Mouse (Mus musculus) midbrain, embryonic 15.5 days (tissue): ENCODE data around the gene Rfx4. TPM values are rescaled to one million over a fixed set of nuclear protein-coding genes. Genes with fewer than 3 reads are reported as not detected.

Experiments used
- ATAC-seq: fragments of 200-750 bp; cut with Nextera tagmentation; replicated peaks from 2 replicates; pipeline ENCODE4 v1.8.0; 2017; ENCODE audit warnings: moderate TSS enrichment
- H3K27ac ChIP-seq: fragments of 300-500 bp; sonication (generic); 2 replicates; pipeline ENCODE4 v1.5.1; 2015; ENCODE audit warnings: mild to moderate bottlenecking, inconsistent platforms
- H3K27me3 ChIP-seq: fragments of 300-500 bp; sonication (generic); replicated peaks from 2 replicates; pipeline ENCODE4 v1.6.1; 2015; ENCODE audit warnings: inconsistent platforms
- H3K36me3 ChIP-seq: fragments of 300-500 bp; sonication (generic); replicated peaks from 2 replicates; pipeline ENCODE4 v1.6.1; 2015; ENCODE audit warnings: inconsistent platforms
- H3K4me1 ChIP-seq: fragments of 300-500 bp; sonication (generic); 2 replicates; pipeline ENCODE4 v1.6.1; 2015; ENCODE audit warnings: inconsistent platforms
- H3K4me2 ChIP-seq: fragments of 300-500 bp; sonication (generic); 2 replicates; pipeline ENCODE4 v1.6.1; 2015; ENCODE audit warnings: inconsistent platforms, mild to moderate bottlenecking, moderate library complexity
- H3K4me3 ChIP-seq: fragments of 300-500 bp; sonication (generic); 2 replicates; pipeline ENCODE4 v1.5.1; 2015; ENCODE audit warnings: mild to moderate bottlenecking, inconsistent platforms
- H3K9ac ChIP-seq: fragments of 300-500 bp; sonication (generic); 2 replicates; pipeline ENCODE4 v1.6.1; 2015; ENCODE audit warnings: mild to moderate bottlenecking, inconsistent platforms
- H3K9me3 ChIP-seq: fragments of 300-500 bp; sonication (generic); 2 replicates; pipeline ENCODE4 v1.6.1; 2016; ENCODE audit warnings: inconsistent platforms
- WGBS: fragments of 180-500 bp; shearing (Covaris S2); methylation state at CpG from one replicate; pipeline ENCODE4 v1.1.7; 2015; ENCODE audit warnings: mixed read lengths; 5-methylcytosine and 5-hydroxymethylcytosine counted together
- polyA plus RNA-seq: library from polyadenylated mRNA; unstranded; fragments of >200 nt; fragmentation: Nextera tagmentation; extraction: Ambion mirVana; gene quantifications from 2 replicates; pipeline ENCODE4 v1.2.1, GENCODE M21; 2015

Gene Rfx4
- polyA plus RNA-seq, result 16.1 and 17.2 TPM in 2 replicates

GRCm38 (mm10) chr10:84755786-84756203 lies at the start of gene Rfx4:
Rfx4 (plus strand) TSS chr10:84756062.
- peak within 1 kb of the TSS; percentile 48 for H3K4me3 ChIP-seq
- H3K4me2 ChIP-seq, result peak within 1 kb of the TSS; percentile 94
- H3K27me3 ChIP-seq, result peaks cover 57% of the 10 kb centered on the region
- WGBS, result under 1% methylated on average over 24 of the region's 24 CpGs
- H3K36me3 ChIP-seq, result no peaks in the 10 kb centered on the region
- H3K9me3 ChIP-seq, result no peaks in the 10 kb centered on the region
- H3K9ac ChIP-seq, result peak within 1 kb of the TSS; percentile 55
- peak within 1 kb of the TSS; percentile 81 for H3K27ac ChIP-seq
- H3K4me1 ChIP-seq, result peaks cover 67% of the 10 kb centered on the region
- peak; percentile 57 for ATAC-seq

GRCm38 (mm10) chr10:84706543-84706942 lies 49.3 kb upstream of the Rfx4 start:
- H3K36me3 ChIP-seq, result no peaks in the 10 kb centered on the region
- no peaks in the 10 kb centered on the region for H3K9me3 ChIP-seq
- H3K27me3 ChIP-seq, result no peaks in the 10 kb centered on the region
- peaks cover 39% of the 10 kb centered on the region for H3K4me1 ChIP-seq
- no peak overlapping the region for H3K27ac ChIP-seq
- 24% methylated on average over 8 of the region's 8 CpGs for WGBS
- no peak for ATAC-seq
- H3K9ac ChIP-seq, result no peak overlapping the region
- no peak overlapping the region for H3K4me2 ChIP-seq
- no peak overlapping the region for H3K4me3 ChIP-seq

GRCm38 (mm10) chr10:84707226-84707625 lies 48.6 kb upstream of the Rfx4 start:
- H3K27ac ChIP-seq, result 0 out of 2 replicates have a peak overlapping the region, but pooled peaks have one; percentile 0
- no peak overlapping the region for H3K9ac ChIP-seq
- WGBS, result 23% methylated on average over 6 of the region's 6 CpGs

GRCm38 (mm10) chr10:84707752-84708530 lies 47.9 kb upstream of the Rfx4 start:
- Histone ChIP-seq H3K27me3 (no peaks in the 10 kb centered on the region), H3K4me2 (no peak overlapping the region), H3K4me3 (no peak overlapping the region), H3K4me1 (peaks cover 41% of the 10 kb centered on the region), H3K9ac (no peak overlapping the region), H3K9me3 (no peaks in the 10 kb centered on the region), H3K27ac (0 out of 2 replicates have a peak overlapping the region, but pooled peaks have one; percentile 0), H3K36me3 (no peaks in the 10 kb centered on the region)
- 20% methylated on average over 14 of the region's 14 CpGs for WGBS
- ATAC-seq, result no peak

More at GRCm38 (mm10) chr10:84707226-84707625, 48.6 kb upstream of the Rfx4 start:
- H3K9me3 ChIP-seq, result no peaks in the 10 kb centered on the region
- no peaks in the 10 kb centered on the region for H3K36me3 ChIP-seq
- no peak overlapping the region for H3K4me3 ChIP-seq
- H3K27me3 ChIP-seq, result no peaks in the 10 kb centered on the region
- peaks cover 41% of the 10 kb centered on the region for H3K4me1 ChIP-seq
- ATAC-seq, result no peak
- no peak overlapping the region for H3K4me2 ChIP-seq

- WGBS, result 12% methylated on average over 4 of the region's 4 CpGs
- Histone ChIP-seq H3K36me3 (no peaks in the 10 kb centered on the region), H3K4me1 (peaks cover 51% of the 10 kb centered on the region), H3K9ac (no peak overlapping the region), H3K4me3 (no peak overlapping the region), H3K4me2 (no peak overlapping the region), H3K27me3 (0 out of 2 replicates have a peak, but pooled peaks cover 4% of the 10 kb centered on the region), H3K9me3 (no peaks in the 10 kb centered on the region), H3K27ac (0 out of 2 replicates have a peak overlapping the region, but pooled peaks have one; percentile 23)
- ATAC-seq, result no peak
Measured at GRCm38 (mm10) chr10:84710192-84710591, 45.7 kb upstream of the Rfx4 start.

DNA sequence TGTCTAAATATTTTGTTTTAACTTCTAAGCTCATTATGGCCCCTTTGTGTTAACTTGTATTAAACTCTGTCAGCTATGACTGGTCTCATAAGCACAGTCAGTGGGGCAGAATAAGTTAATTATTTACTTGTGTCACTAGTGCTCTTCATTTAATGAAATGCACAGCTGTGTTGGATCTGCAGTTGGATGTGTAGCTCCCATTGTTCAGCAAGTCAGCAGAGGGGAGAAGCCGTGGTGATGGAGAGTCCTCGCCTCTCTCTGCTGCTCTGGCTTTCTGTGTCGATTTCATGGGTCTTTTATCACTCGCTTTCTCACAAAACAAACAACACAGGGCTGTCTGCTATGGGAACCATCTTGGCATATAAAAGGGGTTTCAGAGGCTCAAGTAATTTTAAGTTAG lies 45.0 kb upstream of the Rfx4 start:
- H3K36me3 ChIP-seq, result no peaks in the 10 kb centered on the region

GRCm38 (mm10) chr10:84711479-84711878 lies 44.4 kb upstream of the Rfx4 start:
- Histone ChIP-seq H3K9me3 (no peaks in the 10 kb centered on the region), H3K4me1 (peaks cover 40% of the 10 kb centered on the region), H3K27me3 (0 out of 2 replicates have a peak, but pooled peaks cover 4% of the 10 kb centered on the region), H3K4me2 (no peak overlapping the region), H3K9ac (no peak overlapping the region), H3K36me3 (no peaks in the 10 kb centered on the region), H3K27ac (peak overlapping the region; percentile 57), H3K4me3 (no peak overlapping the region)
- no peak for ATAC-seq
- WGBS, result 35% methylated on average over 8 of the region's 8 CpGs

More for the DNA sequence above, 45.0 kb upstream of the Rfx4 start:
- Histone ChIP-seq H3K27ac (peak overlapping the region; percentile 18; the same call in 1 of the 2 replicates), H3K9ac (no peak overlapping the region), H3K27me3 (0 out of 2 replicates have a peak, but pooled peaks cover 4% of the 10 kb centered on the region), H3K4me3 (no peak overlapping the region), H3K4me1 (peaks cover 46% of the 10 kb centered on the region), H3K9me3 (no peaks in the 10 kb centered on the region), H3K4me2 (no peak overlapping the region)
- ATAC-seq, result peak; percentile 51; the same call in 1 of the 2 replicates
- WGBS, result 15% methylated on average over 4 of the region's 4 CpGs

DNA sequence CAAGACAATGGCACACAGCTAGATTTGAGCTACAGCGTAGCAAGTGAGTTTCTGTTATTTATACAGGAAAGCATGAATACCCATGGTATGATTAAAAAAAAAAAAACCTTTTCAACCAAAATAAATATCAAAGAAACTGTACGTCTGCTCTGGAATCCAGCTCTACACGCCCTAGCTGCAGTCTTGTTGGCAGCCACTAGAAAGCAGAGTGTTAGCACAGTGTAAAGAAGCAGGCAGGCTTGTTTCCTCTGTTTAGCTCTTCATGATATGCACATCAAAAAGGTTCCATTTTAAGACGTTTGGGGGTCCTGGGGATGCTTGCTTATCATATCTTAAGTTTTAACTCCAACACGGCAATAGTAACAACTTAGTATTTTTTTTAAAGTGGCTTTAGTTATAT lies 43.9 kb upstream of the Rfx4 start:
- H3K9ac ChIP-seq, result no peak overlapping the region
- H3K4me1 ChIP-seq, result peaks cover 37% of the 10 kb centered on the region
- no peaks in the 10 kb centered on the region for H3K36me3 ChIP-seq
- WGBS, result 27% methylated on average over 5 of the region's 5 CpGs
- no peak overlapping the region for H3K4me2 ChIP-seq
- H3K27ac ChIP-seq, result peak overlapping the region; percentile 57; the same call in 1 of the 2 replicates
- 0 out of 2 replicates have a peak, but pooled peaks cover 4% of the 10 kb centered on the region for H3K27me3 ChIP-seq
- H3K4me3 ChIP-seq, result no peak overlapping the region
- no peaks in the 10 kb centered on the region for H3K9me3 ChIP-seq
- no peak for ATAC-seq

GRCm38 (mm10) chr10:84712532-84712931 lies 43.3 kb upstream of the Rfx4 start:
- Histone ChIP-seq H3K4me2 (no peak overlapping the region), H3K9ac (no peak overlapping the region), H3K27ac (no peak overlapping the region), H3K4me3 (no peak overlapping the region), H3K27me3 (0 out of 2 replicates have a peak, but pooled peaks cover 4% of the 10 kb centered on the region), H3K9me3 (no peaks in the 10 kb centered on the region), H3K36me3 (no peaks in the 10 kb centered on the region), H3K4me1 (peaks cover 31% of the 10 kb centered on the region)
- WGBS, result 44% methylated on average over 6 of the region's 6 CpGs
- ATAC-seq, result no peak

DNA sequence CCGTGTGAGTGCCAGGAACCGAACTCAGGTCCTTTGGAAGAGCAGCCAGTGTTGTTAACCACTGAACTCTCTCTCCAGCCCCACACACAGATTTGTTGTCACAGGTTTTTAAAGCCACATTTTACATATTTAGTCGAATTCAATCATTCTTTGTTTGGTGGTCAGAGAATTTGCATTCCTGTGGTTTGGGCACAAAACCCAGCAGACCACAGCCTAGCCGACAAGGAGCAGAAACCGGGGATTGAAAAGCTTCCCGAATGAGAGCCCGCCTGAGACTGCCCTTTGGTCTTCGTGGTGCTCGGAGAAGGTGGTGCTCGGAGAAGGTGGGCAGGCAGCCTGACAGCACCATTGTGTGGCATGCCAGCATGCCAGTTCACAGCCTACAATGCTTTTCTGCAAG lies 42.8 kb upstream of the Rfx4 start:
- no peaks in the 10 kb centered on the region for H3K9me3 ChIP-seq
- H3K4me3 ChIP-seq, result no peak overlapping the region
- no peak for ATAC-seq
- no peaks in the 10 kb centered on the region for H3K36me3 ChIP-seq
- 0 out of 2 replicates have a peak, but pooled peaks cover 4% of the 10 kb centered on the region for H3K27me3 ChIP-seq
- peaks cover 26% of the 10 kb centered on the region for H3K4me1 ChIP-seq
- H3K27ac ChIP-seq, result no peak overlapping the region
- no peak overlapping the region for H3K4me2 ChIP-seq
- no peak overlapping the region for H3K9ac ChIP-seq
- WGBS, result 50% methylated on average over 10 of the region's 10 CpGs

GRCm38 (mm10) chr10:84715639-84716038 lies 40.2 kb upstream of the Rfx4 start:
- H3K4me2 ChIP-seq, result no peak overlapping the region
- WGBS, result 89% methylated on average over 7 of the region's 7 CpGs

DNA sequence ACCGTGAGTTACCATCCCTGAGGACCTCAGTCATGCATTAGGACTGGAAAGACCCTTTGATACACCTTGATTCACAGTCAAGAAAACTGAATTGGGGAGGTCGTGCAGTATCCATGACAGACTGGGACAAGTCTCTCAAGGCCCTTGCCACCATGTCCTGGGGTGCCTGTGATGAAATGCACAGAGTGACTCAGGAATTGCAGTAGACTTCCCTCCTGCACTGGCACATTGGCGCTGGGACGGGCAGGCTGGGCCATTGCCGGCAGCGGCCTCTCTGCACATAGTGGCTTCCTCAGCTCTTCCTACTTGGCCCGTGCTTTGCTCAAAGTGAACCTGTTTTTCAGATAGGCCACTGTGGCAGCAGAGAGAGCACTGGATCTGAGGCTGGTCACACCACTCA lies 39.3 kb upstream of the Rfx4 start:
- Histone ChIP-seq H3K9ac (no peak overlapping the region), H3K4me2 (no peak overlapping the region), H3K4me1 (peaks cover 12% of the 10 kb centered on the region), H3K27ac (no peak overlapping the region), H3K9me3 (no peaks in the 10 kb centered on the region), H3K4me3 (no peak overlapping the region), H3K27me3 (0 out of 2 replicates have a peak, but pooled peaks cover 4% of the 10 kb centered on the region), H3K36me3 (no peaks in the 10 kb centered on the region; the same call in 1 of the 2 replicates)
- WGBS, result over 99% methylated on average over 7 of the region's 7 CpGs
- ATAC-seq, result no peak

More at GRCm38 (mm10) chr10:84715639-84716038, 40.2 kb upstream of the Rfx4 start:
- peaks cover 20% of the 10 kb centered on the region for H3K4me1 ChIP-seq
- H3K9me3 ChIP-seq, result no peaks in the 10 kb centered on the region
- no peak overlapping the region for H3K9ac ChIP-seq
- H3K27me3 ChIP-seq, result 0 out of 2 replicates have a peak, but pooled peaks cover 4% of the 10 kb centered on the region
- no peaks in the 10 kb centered on the region; the same call in 1 of the 2 replicates for H3K36me3 ChIP-seq
- H3K27ac ChIP-seq, result no peak overlapping the region
- H3K4me3 ChIP-seq, result no peak overlapping the region
- ATAC-seq, result no peak
